Mouse (Mus musculus): Measurements from ENCODE around the gene Clmn.
"Not testable (repeated sequence)": the region's sequence is repeated elsewhere in the genome, so short reads cannot be mapped to it uniquely, and the experiment has no call there.

The Clmn gene

GRCm38 (mm10) chr12:104837111-104837837 lies 27.6 kb downstream of the Clmn start:
- no peak for DNase-seq

GRCm38 (mm10) chr12:104836230-104836629 lies 28.6 kb downstream of the Clmn start:
- no peak for DNase-seq

DNA sequence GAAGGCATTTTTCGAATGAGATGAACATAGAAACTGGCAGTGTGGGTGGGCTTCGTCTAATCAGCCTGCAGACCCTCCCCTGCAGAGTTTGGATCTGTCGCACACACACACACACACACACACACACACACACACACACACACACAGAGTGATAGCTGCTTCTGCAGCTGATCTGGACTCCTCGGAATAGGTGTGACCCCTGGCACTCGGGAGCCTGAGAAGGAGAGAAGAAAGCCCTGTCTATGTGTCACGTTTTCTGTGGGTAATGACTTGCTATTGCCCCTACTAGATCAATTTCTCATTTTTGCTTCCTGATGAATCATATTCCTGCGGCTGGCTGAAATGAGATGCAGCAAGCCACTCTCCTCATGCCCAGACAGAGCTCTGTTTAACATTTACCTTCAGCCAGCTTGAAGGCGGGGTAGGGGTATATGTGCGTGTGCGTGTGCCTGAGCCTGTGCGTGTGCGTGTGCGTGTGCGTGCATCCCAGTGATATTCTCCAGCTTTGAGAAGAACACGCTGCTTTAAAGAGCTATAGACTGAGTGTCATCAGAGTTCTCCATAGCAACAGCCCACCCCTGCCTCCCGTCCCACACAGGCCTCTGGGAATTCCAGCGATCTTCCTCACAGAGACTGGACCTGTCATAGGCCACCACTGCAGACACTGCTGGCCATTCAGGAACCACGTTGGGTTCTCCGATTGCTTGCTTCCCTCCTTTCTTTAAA lies 29.3 kb downstream of the Clmn start:
- DNase-seq: no peak

GRCm38 (mm10) chr12:104834772-104835171 lies 30.1 kb downstream of the Clmn start:
- no peak for DNase-seq

DNA sequence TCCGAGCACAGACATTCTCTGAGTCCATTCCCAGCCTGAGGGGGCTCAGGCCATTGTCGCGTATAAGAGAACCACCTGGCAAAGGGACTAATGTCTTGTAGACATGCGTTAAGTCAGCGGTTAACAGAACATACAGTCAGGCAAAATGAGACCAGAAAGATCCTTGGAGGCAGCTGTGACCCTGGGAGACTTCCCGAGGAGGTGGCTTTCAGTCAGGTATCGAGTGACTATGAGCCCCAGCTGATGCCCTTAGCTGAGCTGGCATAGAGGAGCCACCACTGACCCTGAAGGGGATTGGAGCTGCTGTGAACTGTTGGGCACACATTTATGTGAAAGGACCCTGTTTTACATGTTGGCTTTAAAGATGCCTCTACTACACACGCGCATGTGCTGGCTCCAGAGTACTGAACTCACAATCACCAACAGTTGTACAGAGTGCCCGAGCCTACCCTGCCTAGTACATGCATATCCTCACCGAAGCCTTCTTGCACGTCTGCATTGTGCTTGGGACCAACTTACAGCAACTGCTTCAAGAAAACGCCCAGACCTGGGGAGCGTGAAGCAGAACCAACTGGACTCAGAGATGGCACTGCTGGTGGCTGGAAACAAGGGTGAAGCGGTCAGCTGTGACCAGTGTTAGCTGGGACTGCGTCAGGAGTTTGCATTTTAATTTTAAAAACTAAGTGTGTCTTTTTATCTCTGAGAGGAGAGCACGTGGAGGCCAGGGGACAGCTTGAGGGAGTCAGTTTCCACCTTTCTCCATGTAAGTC lies 34.0 kb downstream of the Clmn start:
- no peak for DNase-seq

GRCm38 (mm10) chr12:104830283-104830639 lies 34.6 kb downstream of the Clmn start:
- no peak for DNase-seq

DNA sequence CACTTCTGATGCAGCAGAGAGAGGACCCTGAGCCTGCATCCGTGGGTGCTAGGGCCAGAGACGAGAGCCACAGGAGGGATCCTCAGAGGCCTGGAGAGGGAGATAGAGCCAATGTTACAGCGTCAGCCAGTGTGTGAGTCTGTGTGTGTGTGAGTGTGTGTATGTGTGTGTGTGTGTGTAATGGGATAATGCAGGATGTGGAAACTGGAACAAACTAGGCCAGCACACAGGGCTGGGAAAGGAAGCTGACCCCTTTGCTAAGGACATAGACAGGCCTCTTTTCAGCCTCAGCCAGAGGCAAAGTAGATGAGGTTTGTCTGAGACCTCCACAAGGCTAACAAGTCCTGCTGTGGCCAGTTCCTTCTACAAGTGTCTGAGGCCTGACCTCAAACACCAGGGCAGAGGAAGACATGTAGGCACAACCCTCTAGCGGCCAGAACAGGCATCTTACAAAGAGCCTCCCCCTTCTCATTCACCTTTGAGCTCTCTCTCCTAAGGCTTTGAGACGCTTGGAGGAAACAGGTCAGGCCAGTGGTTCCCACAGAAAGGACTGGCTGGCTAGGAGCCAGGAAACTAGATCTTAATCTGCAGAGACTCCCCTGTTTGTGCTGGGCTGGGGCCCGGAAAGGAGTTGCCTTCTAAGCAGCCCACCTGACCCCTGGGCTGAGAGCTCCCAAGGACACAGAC lies 35.1 kb downstream of the Clmn start:
- peak; percentile 4 for DNase-seq

GRCm38 (mm10) chr12:104828986-104829385 lies 35.9 kb downstream of the Clmn start:
- not testable (repeated sequence) for DNase-seq

GRCm38 (mm10) chr12:104827721-104828120 lies 37.2 kb downstream of the Clmn start:
- DNase-seq: no peak

GRCm38 (mm10) chr12:104824907-104825267 lies 40.0 kb downstream of the Clmn start:
- no peak for DNase-seq

- DNase-seq: no peak
Measured at GRCm38 (mm10) chr12:104824244-104824906, 40.5 kb downstream of the Clmn start.

GRCm38 (mm10) chr12:104823722-104824121 lies 41.2 kb downstream of the Clmn start:
- no peak for DNase-seq

DNA sequence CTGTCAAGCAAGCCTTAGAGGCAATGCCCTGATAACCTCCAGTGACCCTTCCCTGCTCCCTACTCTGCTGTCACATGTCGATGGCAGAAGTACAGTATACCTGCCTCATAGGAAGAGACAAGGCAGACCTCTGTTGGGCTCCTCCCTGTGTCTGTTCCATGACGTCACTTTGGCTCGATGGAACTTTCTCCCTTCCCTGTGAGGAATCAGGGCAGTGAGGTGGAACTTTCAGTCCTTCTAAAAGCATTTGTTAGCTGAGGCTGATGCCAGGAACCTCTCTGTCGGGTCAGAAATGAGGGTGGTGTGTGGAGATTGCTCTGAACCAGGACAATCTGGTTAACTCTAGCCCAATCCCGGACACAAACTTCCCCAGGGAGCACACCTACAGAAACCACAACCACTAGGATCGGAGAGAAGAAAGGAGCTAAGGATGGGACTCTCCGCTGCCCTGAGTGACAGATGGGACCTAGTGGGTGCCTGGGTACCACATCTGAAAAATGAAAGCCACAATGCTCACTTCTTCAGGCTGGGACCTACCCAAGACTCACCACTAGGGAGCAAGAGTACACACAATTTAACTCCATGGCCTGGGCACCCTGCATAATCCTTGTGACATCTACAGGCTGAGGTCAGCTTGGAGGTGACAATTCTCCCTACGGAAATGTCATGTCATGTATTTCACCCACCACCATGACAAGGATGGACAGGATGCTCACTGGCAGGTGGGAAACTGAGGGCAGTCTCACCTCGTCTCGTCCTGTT lies 41.9 kb downstream of the Clmn start:
- no peak for DNase-seq

DNA sequence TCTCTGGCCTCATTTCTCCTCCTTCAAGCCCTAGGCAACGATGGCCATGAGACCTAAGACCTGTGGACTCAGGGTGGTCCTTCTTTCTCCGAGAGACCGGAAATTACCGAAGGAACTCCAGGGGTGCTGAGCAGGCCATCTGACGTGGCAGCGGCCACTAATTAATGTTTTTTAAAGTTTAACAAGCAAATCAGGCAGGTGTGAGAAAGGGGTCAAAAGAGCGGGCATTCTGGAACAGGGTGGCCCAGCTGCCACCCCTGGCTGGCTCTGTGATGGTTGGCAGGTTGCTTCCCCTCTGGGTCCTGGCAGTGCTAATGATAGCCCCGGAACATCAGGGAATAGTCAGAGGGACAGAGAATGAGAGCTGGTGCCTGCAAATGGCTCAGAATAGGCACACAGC lies 42.7 kb downstream of the Clmn start:
- DNase-seq: no peak

- no peak for DNase-seq
Measured at GRCm38 (mm10) chr12:104820061-104820460, 44.8 kb downstream of the Clmn start.

DNA sequence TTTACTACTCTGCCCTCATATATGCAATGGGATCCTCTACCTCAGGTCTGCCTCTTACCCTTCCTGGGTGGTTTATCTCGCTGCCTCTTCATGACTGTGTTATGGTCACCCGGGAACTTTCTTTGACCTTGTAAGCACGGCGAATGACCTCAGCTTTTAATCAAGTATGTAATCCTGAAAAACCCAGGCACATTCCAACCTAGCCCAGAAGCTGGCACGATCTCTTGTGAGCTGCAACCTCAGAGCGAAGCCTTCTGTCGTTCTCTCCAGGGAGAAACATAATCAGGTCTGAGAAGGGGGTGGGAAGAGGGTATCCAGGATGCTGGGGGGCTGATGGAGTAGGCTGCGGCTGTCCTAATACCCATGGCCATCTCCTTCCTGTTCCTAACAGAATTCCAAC lies 45.8 kb downstream of the Clmn start:
- no peak for DNase-seq

DNA sequence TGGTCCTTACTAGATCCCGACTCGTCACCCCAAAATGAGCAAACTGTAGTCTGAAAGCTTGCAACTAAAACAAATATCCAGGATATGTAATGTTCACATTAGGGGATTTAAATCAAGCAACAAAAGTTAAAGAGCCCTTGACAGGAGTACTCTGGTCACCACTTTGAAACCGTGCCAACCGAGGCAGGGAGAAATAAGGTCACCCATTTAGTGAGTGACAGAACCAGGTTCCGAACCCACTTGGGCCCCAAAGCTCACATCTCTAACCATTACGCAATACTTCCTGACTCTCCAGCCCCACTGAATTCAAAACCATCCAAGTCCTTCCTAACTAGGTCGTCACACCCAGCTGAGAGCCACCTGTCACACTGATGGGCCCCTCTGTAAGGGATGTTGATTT lies 46.8 kb downstream of the Clmn start:
- no peak for DNase-seq

GRCm38 (mm10) chr12:104817172-104817866 lies 47.6 kb downstream of the Clmn start:
- DNase-seq: no peak

DNA sequence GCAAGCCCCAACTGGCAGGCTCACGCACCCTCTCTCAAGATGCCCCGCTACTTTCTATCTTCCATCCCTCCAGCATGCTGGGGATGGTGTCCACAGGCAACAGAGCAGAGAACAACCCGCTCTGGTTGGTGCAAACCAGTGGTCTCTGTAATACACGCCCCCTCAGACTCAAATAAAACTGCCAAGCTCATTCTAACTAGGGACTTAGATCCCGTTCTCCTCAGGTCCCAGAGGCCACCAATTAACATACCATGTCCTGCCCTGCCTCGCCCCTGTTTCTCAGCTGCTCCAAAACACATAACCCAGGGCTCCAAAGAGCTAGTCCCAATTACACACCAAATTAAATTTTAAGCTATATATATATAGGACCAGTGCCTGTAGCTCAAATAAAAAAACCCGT lies 50.6 kb downstream of the Clmn start:
- no peak for DNase-seq

DNA sequence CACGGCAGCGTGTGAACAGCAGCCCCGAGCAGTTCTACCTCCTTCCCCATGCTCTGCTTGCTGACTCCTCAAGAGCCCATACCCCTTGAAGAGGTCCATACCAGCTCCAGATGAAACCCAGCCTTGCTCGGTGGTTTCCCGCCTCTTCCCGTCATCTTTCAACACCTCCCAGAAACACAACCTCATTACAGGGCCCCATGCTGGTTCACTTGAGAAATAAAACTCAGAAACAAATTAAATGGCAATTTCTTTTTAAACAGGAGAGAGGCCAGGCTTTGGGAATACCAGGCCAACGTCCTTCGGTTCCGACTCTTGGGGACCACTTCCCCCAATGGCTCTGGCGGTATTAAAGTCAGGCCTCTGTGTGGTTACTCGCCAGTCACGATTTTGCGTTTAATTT lies 51.1 kb downstream of the Clmn start:
- no peak for DNase-seq

- peak; percentile 12 for DNase-seq
Measured at GRCm38 (mm10) chr12:104812711-104813110, 52.2 kb downstream of the Clmn start.
